1 mouse cellular context compared by ENCODE assay signal in genomic region chr13:98311597-98311996, GRCm38 (mm10).
TF ChIP-seq lines count a peak whose summit lies in the region.

No protein-coding gene starts in this region.

TF ChIP-seq in CH12.LX, 34 proteins besides CTCF, POLR2A, EP300 and RAD21:
- TF ChIP-seq MAFK (IDR thresholded peaks at IDR 0.05; ENCODE audit: insufficient replicate concordance, low read length) (no peak), CHD2 (IDR thresholded peaks at IDR 0.05; ENCODE audit: low read length) (no peak), NELFE (IDR thresholded peaks at IDR 0.05; ENCODE audit: low read depth, low read length) (no peak), MYC (IDR thresholded peaks at IDR 0.05; ENCODE audit: low read depth, low read length) (no peak), RCOR1 (conservative IDR thresholded peaks at IDR 0.05; ENCODE audit: low read depth, low read length) (no peak), USF1 (IDR thresholded peaks at IDR 0.05; ENCODE audit: low read depth, low read length) (no peak), TBP (conservative IDR thresholded peaks at IDR 0.05; ENCODE audit: low read depth, low read length) (no peak), ZKSCAN1 (IDR thresholded peaks at IDR 0.05; ENCODE audit: borderline replicate concordance, low read depth, low read length) (no peak), HCFC1 (IDR thresholded peaks at IDR 0.05; ENCODE audit: low read depth, low read length) (no peak), TCF12 (IDR thresholded peaks at IDR 0.05; ENCODE audit: low read depth, low read length) (no peak), SIN3A (IDR thresholded peaks at IDR 0.05; ENCODE audit: low read length) (no peak), CHD1 (IDR thresholded peaks at IDR 0.05; ENCODE audit: low read depth, low read length) (no peak), NRF1 (IDR thresholded peaks at IDR 0.05; ENCODE audit: low read depth, low read length) (no peak), PAX5 (IDR thresholded peaks at IDR 0.05; ENCODE audit: low read length) (no peak), ZMIZ1 (IDR thresholded peaks at IDR 0.05; ENCODE audit: low read depth, low read length) (no peak), ZNF384 (IDR thresholded peaks at IDR 0.05; ENCODE audit: low read depth, low read length) (no peak), SMC3 (IDR thresholded peaks at IDR 0.05; ENCODE audit: low read depth, low read length) (no peak), POLR2AphosphoS2 (IDR thresholded peaks at IDR 0.05; ENCODE audit: low read depth, low read length) (no peak), E2F4 (IDR thresholded peaks at IDR 0.05; ENCODE audit: insufficient replicate concordance, low read depth, low read length) (no peak), ETS1 (conservative IDR thresholded peaks at IDR 0.05; ENCODE audit: low read depth, low read length) (no peak)
